In genomic region chr5:139930102-139930501, GRCm38 (mm10) we compare ENCODE assay signal across 14 mouse cellular contexts. TPM values are rescaled to one million over a fixed set of nuclear protein-coding genes. Genes with fewer than 3 reads are reported as not detected.
DNase-seq lines count a peak whose midpoint lies in the region; ATAC-seq and TF ChIP-seq lines count a peak whose summit lies in the region.
"Had no signal": no experiment of that assay in that cellular context is flagged by ENCODE, and none has a peak within 500 bp of the region (broad histone marks: within the 10 kb centered on the region; RNA-seq: fewer than 3 reads in every experiment).

No protein-coding gene starts in this region.

- no peak overlapping the region for H3K27ac ChIP-seq in hindbrain, postnatal 0 days
- H3K27ac ChIP-seq in kidney, postnatal 0 days: no peak overlapping the region
- H3K27ac ChIP-seq in liver, embryonic 12.5 days: no peak overlapping the region
- H3K27ac ChIP-seq: intestine, embryonic 15.5 days; limb, embryonic 12.5 days; liver, embryonic 15.5 days had no signal

- H3K36me3 ChIP-seq in E14TG2a.4 (ENCODE audit: insufficient read depth, low read length): no peaks in the 10 kb centered on the region
- H3K36me3 ChIP-seq in hindbrain, postnatal 0 days (ENCODE audit: insufficient read depth, low read length): no peaks in the 10 kb centered on the region
- H3K36me3 ChIP-seq in kidney, postnatal 0 days (ENCODE audit: insufficient read depth, low read length): no peaks in the 10 kb centered on the region
- H3K36me3 ChIP-seq in liver, embryonic 12.5 days: no peaks in the 10 kb centered on the region
- H3K36me3 ChIP-seq: intestine, embryonic 15.5 days; limb, embryonic 12.5 days; liver, embryonic 15.5 days had no signal

- H3K4me2 ChIP-seq in hindbrain, postnatal 0 days (ENCODE audit: low read depth, low read length): no peak overlapping the region
- H3K4me2 ChIP-seq in kidney, postnatal 0 days (ENCODE audit: low read length): no peak overlapping the region
- H3K4me2 ChIP-seq in liver, embryonic 12.5 days: no peak overlapping the region

- DNase-seq in ZHBTc4 (ENCODE audit: low read depth, low spot score): peak; percentile 52
- peak; percentile 26 for DNase-seq in hindbrain, postnatal 0 days (ENCODE audit: low spot score)
- peak; percentile 72 for DNase-seq in kidney, postnatal 0 days (ENCODE audit: low spot score)
- DNase-seq in spleen, adult 18-20 months: no peak
- DNase-seq in heart, postnatal 36 days: no peak
- DNase-seq: cerebellum, adult 8-10 months; forebrain, postnatal 0 days; gastrocnemius, postnatal 14 days; right cerebral cortex, postnatal 25 days had no signal

- H3K27me3 ChIP-seq in E14TG2a.4 (ENCODE audit: insufficient read depth, low read length): peaks cover 24% of the 10 kb centered on the region
- no peaks in the 10 kb centered on the region for H3K27me3 ChIP-seq in hindbrain, postnatal 0 days (ENCODE audit: insufficient read depth, low read length)
- H3K27me3 ChIP-seq in kidney, postnatal 0 days (ENCODE audit: insufficient read depth, low read length): no peaks in the 10 kb centered on the region
- peaks cover 38% of the 10 kb centered on the region for H3K27me3 ChIP-seq in liver, embryonic 12.5 days (replicated peaks)

- H3K9ac ChIP-seq in hindbrain, postnatal 0 days (replicated peaks; ENCODE audit: low read length): no peak overlapping the region
- no peak overlapping the region for H3K9ac ChIP-seq in kidney, postnatal 0 days (ENCODE audit: low read depth, low read length)
- no peak overlapping the region for H3K9ac ChIP-seq in liver, embryonic 12.5 days
- H3K9ac ChIP-seq: forebrain, postnatal 0 days; intestine, embryonic 15.5 days; limb, embryonic 12.5 days; liver, embryonic 15.5 days had no signal

- no peak for ATAC-seq in hindbrain, postnatal 0 days
- no peak; the same call in 1 of the 2 replicates for ATAC-seq in kidney, postnatal 0 days (replicated peaks; ENCODE audit: low FRiP score, low read depth)
- ATAC-seq in liver, embryonic 12.5 days: no peak
- ATAC-seq: forebrain, postnatal 0 days had no signal

- H3K4me3 ChIP-seq in E14TG2a.4 (replicated peaks; ENCODE audit: low read length): peak overlapping the region; percentile 10; the same call in 1 of the 2 replicates
- H3K4me3 ChIP-seq in hindbrain, postnatal 0 days (ENCODE audit: low read length): no peak overlapping the region
- no peak overlapping the region for H3K4me3 ChIP-seq in kidney, postnatal 0 days (replicated peaks; ENCODE audit: low read depth, low read length)
- H3K4me3 ChIP-seq in liver, embryonic 12.5 days: no peak overlapping the region
- H3K4me3 ChIP-seq: intestine, embryonic 15.5 days; limb, embryonic 12.5 days; liver, embryonic 15.5 days had no signal

- WGBS in hindbrain, postnatal 0 days: 19% methylated on average over 12 of the region's 12 CpGs
- 37% methylated on average over 12 of the region's 12 CpGs for WGBS in kidney, postnatal 0 days
- WGBS in liver, embryonic 12.5 days (ENCODE audit: insufficient replicate concordance): 75% methylated on average over 12 of the region's 12 CpGs

- peaks cover 44% of the 10 kb centered on the region for H3K4me1 ChIP-seq in E14TG2a.4 (replicated peaks; ENCODE audit: low read depth, low read length)
- H3K4me1 ChIP-seq in hindbrain, postnatal 0 days (ENCODE audit: insufficient read depth, low read length): peaks cover 11% of the 10 kb centered on the region; the same call in 1 of the 2 replicates
- peaks cover 28% of the 10 kb centered on the region for H3K4me1 ChIP-seq in kidney, postnatal 0 days (replicated peaks; ENCODE audit: insufficient read depth, low read length)
- peaks cover 11% of the 10 kb centered on the region; the same call in 1 of the 2 replicates for H3K4me1 ChIP-seq in liver, embryonic 12.5 days
- H3K4me1 ChIP-seq: liver, embryonic 15.5 days had no signal

- TF ChIP-seq CTCF in E14TG2a.4 (conservative IDR thresholded peaks at IDR 0.05; ENCODE audit: low read length): no peak
- TF ChIP-seq CTCF in hindbrain, postnatal 0 days (IDR thresholded peaks at IDR 0.05; ENCODE audit: low read depth): no peak
- no peak for TF ChIP-seq CTCF in kidney, postnatal 0 days (IDR thresholded peaks at IDR 0.05; ENCODE audit: low read depth)

- intact Hi-C loops in heart, postnatal 36 days (cut with DNase I): no loop called here

- no peaks in the 10 kb centered on the region for H3K9me3 ChIP-seq in E14TG2a.4 (ENCODE audit: low read length)
- H3K9me3 ChIP-seq in hindbrain, postnatal 0 days (ENCODE audit: low read length): no peaks in the 10 kb centered on the region
- H3K9me3 ChIP-seq in kidney, postnatal 0 days (replicated peaks; ENCODE audit: low read length): no peaks in the 10 kb centered on the region
- no peaks in the 10 kb centered on the region for H3K9me3 ChIP-seq in liver, embryonic 12.5 days (replicated peaks)
- H3K9me3 ChIP-seq: intestine, embryonic 15.5 days; limb, embryonic 12.5 days; liver, embryonic 15.5 days had no signal

RNA-seq across cellular contexts. Expression of gene Elfn1, which starts 22.4 kb away (rescaled TPM):
- 26.0 and 45.1 TPM in 2 replicates for total RNA-seq in hindbrain, postnatal 0 days (2014; rRNA removed)
- 2.3 and 3.3 TPM in 2 replicates for polyA plus RNA-seq in hindbrain, postnatal 0 days (2015; fragmentation: Nextera tagmentation; extraction: Ambion mirVana)
- polyA plus RNA-seq in kidney, postnatal 0 days (2015; fragmentation: Nextera tagmentation; extraction: Ambion mirVana): 0.22 and 0.33 TPM in 2 replicates
- 0.05 and 0.14 TPM in 2 replicates for polyA plus RNA-seq in liver, embryonic 12.5 days (2016; fragmentation: Nextera tagmentation; extraction: Ambion mirVana)
- total RNA-seq in heart, postnatal 36 days (2021): under 1 TPM; 0.08 to 0.38 TPM

Comparison
In these comparisons a context has a peak if more than half of its experiments do, and no peak if none do; other contexts are left out.
1. DNase-seq: peak in ZHBTc4 (single experiment), hindbrain, postnatal 0 days (single experiment) and kidney, postnatal 0 days (single experiment); none in spleen, adult 18-20 months (0 of 2) and heart, postnatal 36 days (0 of 2).